Mouse (Mus musculus): ENCODE measurements around the gene E130114P18Rik. TPM values are rescaled to one million over a fixed set of nuclear protein-coding genes. Genes with fewer than 3 reads are reported as not detected.

The E130114P18Rik gene
- polyA plus RNA-seq, 1 experiment: 0.74 TPM

- Histone ChIP-seq H3K4me3 (ENCODE audit: control insufficient read depth, low read depth, low read length) (no peak overlapping the region), H3K36me3 (ENCODE audit: control insufficient read depth, insufficient read depth, low read length) (no peaks in the 10 kb centered on the region), H3K27ac (ENCODE audit: control insufficient read depth, insufficient read depth, low read depth, low read length) (no peak overlapping the region), H3K27me3 (ENCODE audit: control insufficient read depth, insufficient read depth, low read length) (no peaks in the 10 kb centered on the region), H3K4me1 (ENCODE audit: control insufficient read depth, insufficient read depth, low read length) (peaks cover 5% of the 10 kb centered on the region; the same call in 1 of the 2 replicates)
- TF ChIP-seq CTCF (IDR thresholded peaks at IDR 0.05; ENCODE audit: control insufficient read depth, insufficient read depth, insufficient replicate concordance, low read depth, low read length) (no peak), POLR2A (IDR thresholded peaks at IDR 0.05; ENCODE audit: control insufficient read depth, low read depth, low read length) (no peak)
Measured at GRCm38 (mm10) chr4:97758661-97759060, 19.2 kb downstream of the E130114P18Rik start.

GRCm38 (mm10) chr4:97757978-97758461 lies 19.9 kb downstream of the E130114P18Rik start:
- Histone ChIP-seq H3K27ac (ENCODE audit: control insufficient read depth, insufficient read depth, low read depth, low read length) (peak overlapping the region; percentile 78), H3K4me1 (ENCODE audit: control insufficient read depth, insufficient read depth, low read length) (peaks cover 5% of the 10 kb centered on the region; the same call in 1 of the 2 replicates), H3K27me3 (ENCODE audit: control insufficient read depth, insufficient read depth, low read length) (no peaks in the 10 kb centered on the region), H3K36me3 (ENCODE audit: control insufficient read depth, insufficient read depth, low read length) (no peaks in the 10 kb centered on the region), H3K4me3 (ENCODE audit: control insufficient read depth, low read depth, low read length) (peak overlapping the region; percentile 84)
- TF ChIP-seq CTCF (IDR thresholded peaks at IDR 0.05; ENCODE audit: control insufficient read depth, insufficient read depth, insufficient replicate concordance, low read depth, low read length) (no peak), POLR2A (IDR thresholded peaks at IDR 0.05; ENCODE audit: control insufficient read depth, low read depth, low read length) (no peak)

- Histone ChIP-seq H3K4me1 (ENCODE audit: control insufficient read depth, insufficient read depth, low read length) (peaks cover 5% of the 10 kb centered on the region; the same call in 1 of the 2 replicates), H3K27ac (ENCODE audit: control insufficient read depth, insufficient read depth, low read depth, low read length) (peak overlapping the region; percentile 78), H3K27me3 (ENCODE audit: control insufficient read depth, insufficient read depth, low read length) (no peaks in the 10 kb centered on the region), H3K36me3 (ENCODE audit: control insufficient read depth, insufficient read depth, low read length) (no peaks in the 10 kb centered on the region), H3K4me3 (ENCODE audit: control insufficient read depth, low read depth, low read length) (peak overlapping the region; percentile 84)
- TF ChIP-seq CTCF (IDR thresholded peaks at IDR 0.05; ENCODE audit: control insufficient read depth, insufficient read depth, insufficient replicate concordance, low read depth, low read length): no peak
- TF ChIP-seq POLR2A (IDR thresholded peaks at IDR 0.05; ENCODE audit: control insufficient read depth, low read depth, low read length): no peak
Measured at GRCm38 (mm10) chr4:97757207-97757977, 20.5 kb downstream of the E130114P18Rik start.

GRCm38 (mm10) chr4:97754241-97754640 lies 23.6 kb downstream of the E130114P18Rik start:
- TF ChIP-seq CTCF (IDR thresholded peaks at IDR 0.05; ENCODE audit: control insufficient read depth, insufficient read depth, insufficient replicate concordance, low read depth, low read length): no peak
- TF ChIP-seq POLR2A (IDR thresholded peaks at IDR 0.05; ENCODE audit: control insufficient read depth, low read depth, low read length): no peak
- H3K27ac ChIP-seq (ENCODE audit: control insufficient read depth, insufficient read depth, low read depth, low read length): peak overlapping the region; percentile 63
- H3K27me3 ChIP-seq (ENCODE audit: control insufficient read depth, insufficient read depth, low read length): peaks cover 2% of the 10 kb centered on the region; the same call in 1 of the 2 replicates
- peaks cover 18% of the 10 kb centered on the region for H3K4me1 ChIP-seq (ENCODE audit: control insufficient read depth, insufficient read depth, low read length)
- no peak overlapping the region for H3K4me3 ChIP-seq (ENCODE audit: control insufficient read depth, low read depth, low read length)
- H3K36me3 ChIP-seq (ENCODE audit: control insufficient read depth, insufficient read depth, low read length): no peaks in the 10 kb centered on the region

- H3K4me1 ChIP-seq (ENCODE audit: control insufficient read depth, insufficient read depth, low read length): peaks cover 18% of the 10 kb centered on the region
- TF ChIP-seq POLR2A (IDR thresholded peaks at IDR 0.05; ENCODE audit: control insufficient read depth, low read depth, low read length) (no peak), CTCF (IDR thresholded peaks at IDR 0.05; ENCODE audit: control insufficient read depth, insufficient read depth, insufficient replicate concordance, low read depth, low read length) (no peak)
- peaks cover 2% of the 10 kb centered on the region; the same call in 1 of the 2 replicates for H3K27me3 ChIP-seq (ENCODE audit: control insufficient read depth, insufficient read depth, low read length)
- no peak overlapping the region for H3K4me3 ChIP-seq (ENCODE audit: control insufficient read depth, low read depth, low read length)
- no peaks in the 10 kb centered on the region for H3K36me3 ChIP-seq (ENCODE audit: control insufficient read depth, insufficient read depth, low read length)
- H3K27ac ChIP-seq (ENCODE audit: control insufficient read depth, insufficient read depth, low read depth, low read length): peak overlapping the region; percentile 63; the same call in 1 of the 2 replicates
Measured at GRCm38 (mm10) chr4:97753521-97753920, 24.4 kb downstream of the E130114P18Rik start.

GRCm38 (mm10) chr4:97752276-97753010 lies 25.4 kb downstream of the E130114P18Rik start:
- no peak overlapping the region for H3K4me3 ChIP-seq (ENCODE audit: control insufficient read depth, low read depth, low read length)
- peaks cover 2% of the 10 kb centered on the region; the same call in 1 of the 2 replicates for H3K27me3 ChIP-seq (ENCODE audit: control insufficient read depth, insufficient read depth, low read length)

More at GRCm38 (mm10) chr4:97752276-97753010, 25.4 kb downstream of the E130114P18Rik start:
- TF ChIP-seq CTCF (IDR thresholded peaks at IDR 0.05; ENCODE audit: control insufficient read depth, insufficient read depth, insufficient replicate concordance, low read depth, low read length) (no peak), POLR2A (IDR thresholded peaks at IDR 0.05; ENCODE audit: control insufficient read depth, low read depth, low read length) (no peak)
- no peaks in the 10 kb centered on the region for H3K36me3 ChIP-seq (ENCODE audit: control insufficient read depth, insufficient read depth, low read length)
- H3K4me1 ChIP-seq (ENCODE audit: control insufficient read depth, insufficient read depth, low read length): peaks cover 14% of the 10 kb centered on the region
- no peak overlapping the region for H3K27ac ChIP-seq (ENCODE audit: control insufficient read depth, insufficient read depth, low read depth, low read length)
